Mouse (Mus musculus) G1E (cell line): ENCODE results near the gene Pdcd1lg2.

Experiments used
- CTCF ChIP-seq: IDR thresholded peaks from 2 replicates; pipeline ENCODE4 v1.5.1; 2012; ENCODE audit warnings: low read depth, low read length, inconsistent platforms, mixed read lengths
- GATA1 ChIP-seq: IDR thresholded peaks from 2 replicates; pipeline ENCODE4 v1.6.1; 2012; ENCODE audit warnings: borderline replicate concordance, low read length, inconsistent platforms, mixed read lengths
- GATA2 ChIP-seq: IDR thresholded peaks from 2 replicates; pipeline ENCODE4 v1.6.1; 2012; ENCODE audit warnings: low read depth, low read length, inconsistent platforms, borderline replicate concordance
- TAL1 ChIP-seq: conservative IDR thresholded peaks from 2 replicates; pipeline ENCODE4 v1.6.1; 2012; ENCODE audit warnings: low read depth, low read length, inconsistent platforms, mixed read lengths

DNA sequence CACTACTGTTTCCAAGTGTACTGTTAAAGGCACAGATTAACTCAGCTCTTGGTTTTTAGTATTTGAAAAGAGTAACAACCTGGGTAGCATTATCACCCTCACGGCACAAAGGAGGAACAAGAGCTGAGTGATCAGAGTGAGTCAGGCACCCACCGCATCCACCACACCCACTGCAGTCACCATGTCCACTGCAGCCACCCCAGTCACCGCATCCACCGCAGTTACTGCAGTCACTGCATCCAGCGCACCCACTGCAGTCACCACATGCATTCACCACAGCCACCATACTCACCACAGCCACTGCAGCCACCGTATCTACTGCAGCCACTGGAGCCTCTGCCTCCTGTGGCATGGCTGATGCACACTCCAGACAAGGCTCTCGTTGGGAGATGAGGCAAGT, 99.1 kb downstream of the Pdcd1lg2 start:
- TF ChIP-seq GATA1 (no peak), CTCF (no peak), GATA2 (no peak), TAL1 (no peak)
